Mouse (Mus musculus) stomach, embryonic 16.5 days (tissue): ENCODE results near the gene Gm45713. TPM values are rescaled to one million over a fixed set of nuclear protein-coding genes. Genes with fewer than 3 reads are reported as not detected.

Experiments used
- ATAC-seq: fragments of 200-750 bp; cut with Nextera tagmentation; 2 replicates; pipeline ENCODE4 v1.8.0; 2017; ENCODE audit warnings: moderate number of reproducible peaks, moderate TSS enrichment; ENCODE audit not compliant: insufficient read depth, low FRiP score
- H3K27ac ChIP-seq: fragments of 300-500 bp; sonication (generic); 2 replicates; pipeline ENCODE4 v1.5.1; 2014; ENCODE audit warnings: low read length
- H3K27me3 ChIP-seq: fragments of 300-500 bp; sonication (generic); 2 replicates; pipeline ENCODE4 v1.6.1; 2014; ENCODE audit warnings: low read length, control low read depth, mixed read lengths; ENCODE audit not compliant: control insufficient read depth, insufficient read depth
- H3K36me3 ChIP-seq: fragments of 300-500 bp; sonication (generic); 2 replicates; pipeline ENCODE4 v1.6.1; 2014; ENCODE audit warnings: low read length; ENCODE audit not compliant: control insufficient read depth, insufficient read depth
- H3K4me1 ChIP-seq: fragments of 300-500 bp; sonication (generic); 2 replicates; pipeline ENCODE4 v1.6.1; 2014; ENCODE audit warnings: low read length, control low read depth, mixed read lengths; ENCODE audit not compliant: control insufficient read depth, insufficient read depth
- H3K4me2 ChIP-seq: fragments of 300-500 bp; sonication (generic); 2 replicates; pipeline ENCODE4 v1.6.1; 2014; ENCODE audit warnings: low read depth, low read length, mixed read lengths
- H3K4me3 ChIP-seq: fragments of 300-500 bp; sonication (generic); replicated peaks from 2 replicates; pipeline ENCODE4 v1.5.1; 2014; ENCODE audit warnings: mild to moderate bottlenecking, low read length
- H3K9ac ChIP-seq: fragments of 300-500 bp; sonication (generic); 2 replicates; pipeline ENCODE4 v1.6.1; 2014; ENCODE audit warnings: low read length
- H3K9me3 ChIP-seq: fragments of 300-500 bp; sonication (generic); replicated peaks from 2 replicates; pipeline ENCODE4 v1.6.1; 2016; ENCODE audit warnings: low read length, control low read depth; ENCODE audit not compliant: control insufficient read depth
- WGBS: fragments of 180-500 bp; shearing (Covaris S2); extraction: QIAGEN DNeasy Blood & Tissue Kit; methylation state at CpG from one replicate; pipeline ENCODE4 v1.1.7; 2014; 5-methylcytosine and 5-hydroxymethylcytosine counted together
- polyA plus RNA-seq: library from polyadenylated mRNA; unstranded; fragments of >200 nt; fragmentation: Nextera tagmentation; extraction: Ambion mirVana; gene quantifications from 2 replicates; pipeline ENCODE4 v1.2.1, GENCODE M21; 2015

The Gm45713 gene
- polyA plus RNA-seq = not detected in 2 replicates

DNA sequence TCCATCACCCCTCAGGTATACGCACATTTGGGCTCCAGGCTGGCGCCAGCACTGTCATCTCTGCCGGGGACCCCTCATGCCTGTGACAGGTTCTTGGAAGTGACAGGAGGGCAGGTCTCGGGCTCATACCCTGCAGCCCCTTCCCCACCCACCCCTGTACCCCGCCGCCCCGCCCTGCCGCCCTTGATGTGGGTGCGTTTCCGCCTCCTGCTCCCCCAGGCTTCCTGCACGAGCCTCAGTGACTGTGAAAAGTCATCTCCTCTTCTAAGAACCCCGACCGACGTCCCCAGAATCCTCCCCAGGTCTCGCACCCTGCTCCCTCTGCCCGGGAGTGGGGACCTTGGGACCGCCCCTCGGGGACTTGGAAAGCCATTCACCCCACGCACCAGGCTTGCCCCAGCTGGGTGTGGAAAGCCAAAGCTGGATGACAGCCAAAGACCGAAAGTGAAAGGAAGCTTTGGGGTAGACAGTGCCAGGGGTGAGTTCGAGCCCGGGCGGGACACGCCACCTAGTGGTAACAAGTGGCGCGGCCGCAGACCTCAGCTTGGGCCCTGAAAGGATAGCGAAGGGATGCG lies at the start of gene Gm45713, which contains the start of gene Flt3l:
Gene Gm45713 (minus strand): TSS at position 239 of the 575 bp plus-strand sequence.
Gene Flt3l (minus strand): TSS at position 440 of the 575 bp plus-strand sequence.
- peak; percentile 84 for ATAC-seq

GRCm38 (mm10) chr7:45183672-45184071 lies 47.6 kb upstream of the Gm45713 start:
- no peak for ATAC-seq
- 63% methylated on average over 7 of the region's 7 CpGs for WGBS
- H3K4me2 ChIP-seq = no peak overlapping the region
- H3K4me1 ChIP-seq = no peaks in the 10 kb centered on the region
- no peak overlapping the region for H3K4me3 ChIP-seq
- H3K9ac ChIP-seq = no peak overlapping the region
- no peaks in the 10 kb centered on the region for H3K9me3 ChIP-seq
- peaks cover 69% of the 10 kb centered on the region for H3K27me3 ChIP-seq
- no peaks in the 10 kb centered on the region for H3K36me3 ChIP-seq
- no peak overlapping the region for H3K27ac ChIP-seq

More for the DNA sequence above, at the start of gene Gm45713, which contains the start of gene Flt3l:
- Histone ChIP-seq H3K36me3 (no peaks in the 10 kb centered on the region; the same call in 1 of the 2 replicates), H3K27me3 (no peaks in the 10 kb centered on the region), H3K9me3 (peaks cover 4% of the 10 kb centered on the region; the same call in 1 of the 2 replicates), H3K9ac (peak within 1 kb of the TSS; percentile 84), H3K4me3 (peak within 1 kb of the TSS; percentile 75), H3K4me2 (peak within 1 kb of the TSS; percentile 81), H3K27ac (no peak within 1 kb of the TSS), H3K4me1 (peaks cover 9% of the 10 kb centered on the region)
- WGBS = 3% methylated on average over 29 of the region's 29 CpGs

GRCm38 (mm10) chr7:45182606-45183005 lies 46.6 kb upstream of the Gm45713 start:
- peak overlapping the region; percentile 38 for H3K4me3 ChIP-seq
- H3K9ac ChIP-seq = peak overlapping the region; percentile 61
- no peaks in the 10 kb centered on the region for H3K9me3 ChIP-seq
- H3K36me3 ChIP-seq = no peaks in the 10 kb centered on the region
- peak; percentile 14; the same call in 1 of the 2 replicates for ATAC-seq
- WGBS = 13% methylated on average over 11 of the region's 11 CpGs
- H3K27me3 ChIP-seq = peaks cover 77% of the 10 kb centered on the region
- peak overlapping the region; percentile 55 for H3K4me2 ChIP-seq
- H3K27ac ChIP-seq = no peak overlapping the region
- no peaks in the 10 kb centered on the region for H3K4me1 ChIP-seq

DNA sequence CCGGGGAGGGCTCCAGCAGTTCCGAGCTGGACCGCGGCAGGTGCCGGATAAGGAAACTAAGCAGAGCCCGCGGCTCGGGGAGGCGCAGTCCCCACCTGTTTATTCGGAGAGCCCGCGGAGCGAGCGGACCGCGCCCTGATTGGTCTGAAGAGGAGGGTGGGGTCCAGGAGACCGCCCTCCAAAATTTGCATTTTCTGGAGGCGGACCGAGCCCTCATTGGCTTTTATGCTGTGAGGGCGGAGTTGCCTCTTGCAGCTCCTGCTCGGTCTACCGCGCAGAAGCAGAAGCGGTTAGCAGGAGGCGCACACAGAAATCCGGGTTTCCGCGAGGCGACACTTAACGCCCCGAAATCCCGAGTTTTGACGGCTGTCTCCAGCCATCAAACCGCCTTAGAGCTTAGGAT lies 46.2 kb upstream of the Gm45713 start:
- Histone ChIP-seq H3K4me2 (peak overlapping the region; percentile 55), H3K27ac (no peak overlapping the region), H3K4me3 (peak overlapping the region; percentile 38), H3K9me3 (no peaks in the 10 kb centered on the region), H3K4me1 (no peaks in the 10 kb centered on the region), H3K36me3 (no peaks in the 10 kb centered on the region), H3K27me3 (peaks cover 81% of the 10 kb centered on the region), H3K9ac (peak overlapping the region; percentile 61)
- under 1% methylated on average over 34 of the region's 34 CpGs for WGBS
- peak; percentile 92 for ATAC-seq

DNA sequence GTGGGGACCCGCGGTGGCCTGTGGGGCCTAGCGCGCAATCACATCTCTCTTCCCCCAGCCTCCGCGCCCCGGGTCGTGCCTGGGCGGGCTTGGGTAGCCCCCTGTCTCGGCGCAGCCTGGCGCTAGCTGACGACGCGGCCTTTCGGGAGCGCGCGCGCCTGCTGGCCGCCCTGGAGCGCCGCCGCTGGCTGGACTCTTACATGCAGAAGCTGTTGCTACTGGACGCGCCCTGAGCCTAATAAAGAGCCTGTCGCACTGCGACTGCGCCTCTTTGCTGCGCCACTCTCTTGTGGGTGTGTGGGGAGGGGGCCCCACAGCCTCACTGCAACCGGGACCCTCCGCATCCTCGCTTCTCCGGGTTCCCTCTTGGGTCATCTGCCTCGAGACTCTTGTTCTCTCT lies 45.5 kb upstream of the Gm45713 start:
- H3K4me3 ChIP-seq = 0 out of 2 replicates have a peak overlapping the region, but pooled peaks have one; percentile 9

DNA sequence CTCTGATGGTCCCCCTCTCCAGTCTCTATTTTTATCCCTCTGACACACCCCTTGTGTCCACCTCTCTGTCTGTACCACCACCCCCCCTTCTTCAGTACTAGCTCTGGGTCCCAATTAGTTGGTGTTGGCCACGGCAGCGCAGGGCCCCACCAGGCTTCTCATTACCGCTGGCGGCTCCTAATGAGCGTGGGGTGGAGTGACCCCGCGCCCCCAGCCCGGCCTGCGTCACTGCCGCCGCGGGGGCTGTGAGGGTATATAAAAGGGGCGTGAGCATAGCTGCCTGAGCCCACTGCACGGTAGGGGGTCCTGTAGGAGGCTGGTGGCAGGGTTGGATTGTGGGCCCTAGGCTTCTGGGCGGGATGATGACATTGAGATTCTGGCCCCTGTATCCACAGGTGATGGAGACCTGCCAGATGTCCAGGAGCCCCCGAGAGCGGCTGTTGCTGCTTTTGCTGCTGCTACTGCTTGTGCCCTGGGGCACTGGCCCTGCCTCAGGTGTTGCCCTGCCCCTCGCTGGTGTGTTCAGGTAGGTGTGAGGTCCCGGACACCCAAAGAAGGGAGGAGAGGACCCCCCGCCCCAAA lies 45.0 kb upstream of the Gm45713 start, which contains the start of gene Pth2:
Gene Pth2 (plus strand): TSS at position 100 of the 582 bp plus-strand sequence.
- Histone ChIP-seq H3K27me3 (peaks cover 87% of the 10 kb centered on the region), H3K27ac (no peak within 1 kb of the TSS), H3K4me2 (no peak within 1 kb of the TSS), H3K9ac (no peak within 1 kb of the TSS), H3K4me3 (0 out of 2 replicates have a peak within 1 kb of the TSS, but pooled peaks have one; percentile 9), H3K36me3 (no peaks in the 10 kb centered on the region), H3K4me1 (peaks cover 4% of the 10 kb centered on the region; the same call in 1 of the 2 replicates), H3K9me3 (no peaks in the 10 kb centered on the region)
- WGBS = 20% methylated on average over 20 of the region's 20 CpGs
- ATAC-seq = no peak

More for the DNA sequence above, 45.5 kb upstream of the Gm45713 start:
- H3K4me1 ChIP-seq = no peaks in the 10 kb centered on the region
- no peak overlapping the region for H3K27ac ChIP-seq
- H3K27me3 ChIP-seq = peaks cover 83% of the 10 kb centered on the region
- H3K36me3 ChIP-seq = no peaks in the 10 kb centered on the region
- ATAC-seq = no peak
- 6% methylated on average over 29 of the region's 35 CpGs for WGBS
- no peak overlapping the region for H3K4me2 ChIP-seq
- H3K9ac ChIP-seq = no peak overlapping the region
- no peaks in the 10 kb centered on the region for H3K9me3 ChIP-seq

- H3K4me1 ChIP-seq = peaks cover 10% of the 10 kb centered on the region; the same call in 1 of the 2 replicates
- H3K36me3 ChIP-seq = no peaks in the 10 kb centered on the region
- no peak within 1 kb of the TSS for H3K4me2 ChIP-seq
- no peaks in the 10 kb centered on the region for H3K9me3 ChIP-seq
- H3K4me3 ChIP-seq = no peak within 1 kb of the TSS
- no peak within 1 kb of the TSS for H3K9ac ChIP-seq
- no peak for ATAC-seq
- 20% methylated on average over 7 of the region's 7 CpGs for WGBS
- peaks cover 91% of the 10 kb centered on the region for H3K27me3 ChIP-seq
- no peak within 1 kb of the TSS for H3K27ac ChIP-seq
These were observed 43.4 kb upstream of the Gm45713 start, which contains the start of gene Gfy for GRCm38 (mm10) chr7:45179469-45179868. TSS of gene Gfy (minus strand) at chr7:45179569.

- Histone ChIP-seq H3K4me2 (no peak overlapping the region), H3K27me3 (peaks cover 92% of the 10 kb centered on the region), H3K9ac (no peak overlapping the region), H3K36me3 (no peaks in the 10 kb centered on the region), H3K9me3 (no peaks in the 10 kb centered on the region), H3K4me3 (no peak overlapping the region), H3K27ac (no peak overlapping the region), H3K4me1 (peaks cover 10% of the 10 kb centered on the region; the same call in 1 of the 2 replicates)
- WGBS = 20% methylated on average over 7 of the region's 7 CpGs
- ATAC-seq = no peak
These were observed 42.5 kb upstream of the Gm45713 start for GRCm38 (mm10) chr7:45178550-45178949.

- H3K9ac ChIP-seq = no peak overlapping the region
- H3K27me3 ChIP-seq = peaks cover 75% of the 10 kb centered on the region
- ATAC-seq = no peak
- H3K9me3 ChIP-seq = no peaks in the 10 kb centered on the region; the same call in 1 of the 2 replicates
- H3K36me3 ChIP-seq = no peaks in the 10 kb centered on the region
- H3K27ac ChIP-seq = no peak overlapping the region
- peaks cover 10% of the 10 kb centered on the region; the same call in 1 of the 2 replicates for H3K4me1 ChIP-seq
- 3% methylated on average over 29 of the region's 31 CpGs for WGBS
- peak overlapping the region; percentile 32; the same call in 1 of the 2 replicates for H3K4me2 ChIP-seq
- H3K4me3 ChIP-seq = no peak overlapping the region; the same call in 1 of the 2 replicates
These were observed 40.3 kb upstream of the Gm45713 start for GRCm38 (mm10) chr7:45176356-45176755.
